Mouse (Mus musculus) lung, adult 2 months (tissue): ENCODE results near the gene Cdkl1.

Source experiments
- CTCF ChIP-seq: fragments of 200-500 bp; IDR thresholded peaks from 2 replicates; pipeline ENCODE4 v1.5.1; 2011; ENCODE audit warnings: mild to moderate bottlenecking, low read length, control low read depth; ENCODE audit not compliant: insufficient read depth
- POLR2A ChIP-seq: fragments of 200-500 bp; IDR thresholded peaks from 2 replicates; pipeline ENCODE4 v1.6.1; 2011; ENCODE audit warnings: low read depth, mild to moderate bottlenecking, control low read depth, low read length, borderline replicate concordance; ENCODE audit errors: extremely low read depth

DNA sequence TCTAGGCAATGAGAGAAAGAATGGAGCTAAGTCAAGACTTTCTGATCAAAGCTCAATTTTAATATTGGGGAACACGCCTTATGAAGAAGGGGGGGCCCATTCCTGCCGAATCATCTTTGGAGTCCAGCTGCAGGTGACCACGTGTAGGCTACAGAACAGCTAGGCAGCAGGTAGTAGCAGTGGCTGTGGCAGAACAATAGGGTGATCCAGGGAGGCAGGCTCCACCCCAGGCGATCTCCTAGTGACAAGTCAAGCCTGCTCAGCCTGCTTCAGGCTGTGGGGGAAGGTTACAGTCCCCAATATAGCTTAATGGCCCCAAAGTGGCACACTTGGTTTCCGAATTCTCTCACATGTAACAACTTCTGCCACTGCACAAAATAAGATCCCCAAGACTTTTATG is 58.8 kb downstream of the Cdkl1 start:
- TF ChIP-seq CTCF (no peak), POLR2A (no peak)
